Mouse (Mus musculus) midbrain, embryonic 13.5 days (tissue): ENCODE results near the gene Tm2d1. TPM values are rescaled to one million over a fixed set of nuclear protein-coding genes. Genes with fewer than 3 reads are reported as not detected.
"Not testable (repeated sequence)": the region's sequence is repeated elsewhere in the genome, so short reads cannot be mapped to it uniquely, and the experiment has no call there.

ENCODE experiments used
- ATAC-seq: fragments of 200-750 bp; cut with Nextera tagmentation; 2 replicates; pipeline ENCODE4 v1.8.0; 2017; ENCODE audit warnings: mild to moderate bottlenecking, moderate TSS enrichment, moderate library complexity
- H3K27ac ChIP-seq: fragments of 300-500 bp; sonication (generic); 2 replicates; pipeline ENCODE4 v1.5.1; 2015; ENCODE audit warnings: inconsistent platforms, mild to moderate bottlenecking, moderate library complexity
- H3K27me3 ChIP-seq: fragments of 300-500 bp; sonication (generic); 2 replicates; pipeline ENCODE4 v1.6.1; 2015; ENCODE audit warnings: mild to moderate bottlenecking, inconsistent platforms
- H3K36me3 ChIP-seq: fragments of 300-500 bp; sonication (generic); 2 replicates; pipeline ENCODE4 v1.6.1; 2015; ENCODE audit warnings: mild to moderate bottlenecking, inconsistent platforms
- H3K4me1 ChIP-seq: fragments of 300-500 bp; sonication (generic); replicated peaks from 2 replicates; pipeline ENCODE4 v1.6.1; 2015; ENCODE audit warnings: inconsistent platforms
- H3K4me2 ChIP-seq: fragments of 300-500 bp; sonication (generic); replicated peaks from 2 replicates; pipeline ENCODE4 v1.6.1; 2015; ENCODE audit warnings: moderate library complexity, mild to moderate bottlenecking, inconsistent platforms
- H3K4me3 ChIP-seq: fragments of 300-500 bp; sonication (generic); replicated peaks from 2 replicates; pipeline ENCODE4 v1.5.1; 2015; ENCODE audit warnings: mild to moderate bottlenecking, inconsistent platforms
- H3K9ac ChIP-seq: fragments of 300-500 bp; sonication (generic); replicated peaks from 2 replicates; pipeline ENCODE4 v1.6.1; 2015; ENCODE audit warnings: mild to moderate bottlenecking, inconsistent platforms
- H3K9me3 ChIP-seq: fragments of 300-500 bp; sonication (generic); 2 replicates; pipeline ENCODE4 v1.6.1; 2016; ENCODE audit warnings: mild to moderate bottlenecking, inconsistent platforms
- WGBS: fragments of 180-500 bp; shearing (Covaris S2); methylation state at CpG from one replicate; pipeline ENCODE4 v1.1.7; 2015; 5-methylcytosine and 5-hydroxymethylcytosine counted together
- polyA plus RNA-seq: library from polyadenylated mRNA; unstranded; fragments of >200 nt; fragmentation: Nextera tagmentation; extraction: Ambion mirVana; gene quantifications from 2 replicates; pipeline ENCODE4 v1.2.1, GENCODE M21; 2015

The Tm2d1 gene
- polyA plus RNA-seq = 120 and 134 TPM in 2 replicates

DNA sequence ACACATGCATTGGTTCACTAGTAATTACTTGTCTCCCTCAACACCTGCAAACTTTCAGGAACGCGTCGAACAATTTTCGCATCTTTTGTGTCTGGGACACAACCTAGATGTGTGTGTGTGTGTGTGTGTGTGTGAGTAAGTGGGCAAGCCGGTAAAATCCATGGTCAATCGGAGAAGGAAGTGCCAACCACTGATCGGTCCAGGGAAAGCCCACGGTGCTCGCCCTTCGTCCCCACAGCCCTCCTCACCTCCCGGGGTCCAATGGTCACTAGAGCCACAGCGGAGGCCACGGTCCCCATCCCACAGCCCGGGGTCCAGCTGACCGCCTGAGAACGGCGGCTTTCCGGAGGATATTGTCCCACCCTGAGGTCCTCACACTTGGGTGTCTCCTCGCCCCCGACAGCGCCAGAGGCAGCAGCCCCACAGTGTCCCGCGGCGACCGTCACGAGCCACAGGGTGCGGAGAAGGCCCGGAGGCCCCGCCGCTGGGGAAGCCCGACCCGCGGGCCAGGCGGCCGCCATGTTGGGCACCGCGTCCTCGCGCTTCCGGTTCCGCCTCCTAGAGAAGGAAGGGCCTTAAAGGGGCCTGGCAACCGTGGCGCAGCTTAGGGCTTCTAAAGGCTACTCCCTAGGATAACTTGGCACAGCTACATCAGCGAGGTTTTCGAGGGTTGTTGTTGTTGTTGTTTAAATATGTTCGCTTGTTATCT is at the start of gene Tm2d1:
TSS of gene Tm2d1 (minus strand) at position 591 of the 709 bp plus-strand sequence.
- peak within 1 kb of the TSS; percentile 92 for H3K4me3 ChIP-seq
- under 1% methylated on average over 46 of the region's 46 CpGs for WGBS
- H3K27me3 ChIP-seq = no peaks in the 10 kb centered on the region
- H3K9ac ChIP-seq = peak within 1 kb of the TSS; percentile 95
- H3K27ac ChIP-seq = peak within 1 kb of the TSS; percentile 76; the same call in 1 of the 2 replicates
- H3K4me2 ChIP-seq = peak within 1 kb of the TSS; percentile 60
- no peaks in the 10 kb centered on the region for H3K9me3 ChIP-seq
- peaks cover 14% of the 10 kb centered on the region; the same call in 1 of the 2 replicates for H3K36me3 ChIP-seq
- ATAC-seq = peak; percentile 98
- H3K4me1 ChIP-seq = peaks cover 14% of the 10 kb centered on the region

DNA sequence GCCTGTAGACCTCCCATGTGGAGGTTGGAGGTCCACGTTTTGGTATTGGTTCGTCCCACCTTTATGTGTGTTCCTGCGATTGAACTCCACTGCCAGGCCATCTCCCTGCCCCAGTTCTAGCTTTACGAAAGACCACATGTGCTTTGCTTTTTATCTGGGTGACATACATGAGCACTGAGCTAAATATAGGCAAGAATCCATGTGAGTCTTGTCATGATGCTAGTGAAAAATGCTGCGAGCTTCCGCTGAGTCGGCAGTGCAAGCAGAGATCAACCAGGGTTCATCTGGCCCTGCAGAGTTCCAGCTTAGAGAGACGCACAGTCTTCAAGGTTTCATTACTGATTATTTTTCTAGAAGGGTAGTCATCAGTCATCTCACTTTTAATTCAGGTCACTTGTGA is 45.3 kb upstream of the Tm2d1 start:
- no peaks in the 10 kb centered on the region for H3K36me3 ChIP-seq
- H3K4me3 ChIP-seq = no peak overlapping the region
- no peaks in the 10 kb centered on the region for H3K9me3 ChIP-seq
- no peak overlapping the region for H3K9ac ChIP-seq
- no peak overlapping the region for H3K27ac ChIP-seq
- H3K4me2 ChIP-seq = no peak overlapping the region
- H3K4me1 ChIP-seq = no peaks in the 10 kb centered on the region
- no peaks in the 10 kb centered on the region for H3K27me3 ChIP-seq
- WGBS = 88% methylated on average over 8 of the region's 8 CpGs
- no peak for ATAC-seq

DNA sequence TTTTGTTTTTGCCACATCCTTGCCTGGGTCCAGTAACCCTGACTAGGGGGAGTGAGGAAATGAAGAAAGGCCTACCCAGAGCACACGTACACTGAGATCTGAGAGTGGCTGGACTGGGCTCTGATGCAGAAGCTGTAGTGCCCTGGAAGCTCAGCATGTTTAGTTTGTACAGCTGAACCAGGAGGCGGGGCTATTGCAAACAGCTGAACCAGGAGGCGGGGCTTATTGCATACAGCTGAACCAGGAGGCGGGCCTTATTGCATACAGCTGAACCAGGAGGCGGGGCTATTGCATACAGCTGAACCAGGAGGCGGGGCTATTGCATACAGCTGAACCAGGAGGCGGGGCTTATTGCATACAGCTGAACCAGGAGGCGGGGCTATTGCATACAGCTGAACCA is 32.0 kb upstream of the Tm2d1 start:
- WGBS = 98% methylated on average over 8 of the region's 8 CpGs

DNA sequence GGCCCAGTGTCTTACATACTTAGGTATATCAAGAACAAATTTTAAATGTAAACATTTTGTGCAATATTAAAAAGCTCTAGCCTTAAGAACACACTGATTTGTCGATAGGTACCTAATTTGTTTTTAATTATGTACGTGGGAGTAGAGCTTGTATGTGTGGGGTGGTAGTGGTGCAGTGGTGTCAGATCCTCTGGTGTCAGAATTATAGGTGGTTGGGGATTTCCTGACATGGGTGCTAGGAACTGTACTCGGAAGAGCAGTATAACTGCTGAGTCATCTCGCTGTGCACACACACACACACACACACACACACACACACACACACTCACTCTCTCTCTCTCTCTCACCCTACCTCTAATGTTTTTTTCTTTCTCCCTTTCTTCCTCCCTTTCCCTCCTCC is 25.3 kb upstream of the Tm2d1 start:
- Histone ChIP-seq H3K27ac (no peak overlapping the region), H3K9me3 (no peaks in the 10 kb centered on the region), H3K4me1 (no peaks in the 10 kb centered on the region), H3K36me3 (peaks cover 4% of the 10 kb centered on the region), H3K4me3 (no peak overlapping the region), H3K9ac (no peak overlapping the region), H3K27me3 (no peaks in the 10 kb centered on the region), H3K4me2 (no peak overlapping the region)
- WGBS = 96% methylated on average over 4 of the region's 4 CpGs
- ATAC-seq = no peak

More for the DNA sequence above, 32.0 kb upstream of the Tm2d1 start:
- not testable (repeated sequence) for H3K9me3 ChIP-seq, H3K4me2 ChIP-seq, H3K27ac ChIP-seq, ATAC-seq, H3K9ac ChIP-seq, H3K4me3 ChIP-seq, H3K36me3 ChIP-seq, H3K27me3 ChIP-seq, H3K4me1 ChIP-seq

DNA sequence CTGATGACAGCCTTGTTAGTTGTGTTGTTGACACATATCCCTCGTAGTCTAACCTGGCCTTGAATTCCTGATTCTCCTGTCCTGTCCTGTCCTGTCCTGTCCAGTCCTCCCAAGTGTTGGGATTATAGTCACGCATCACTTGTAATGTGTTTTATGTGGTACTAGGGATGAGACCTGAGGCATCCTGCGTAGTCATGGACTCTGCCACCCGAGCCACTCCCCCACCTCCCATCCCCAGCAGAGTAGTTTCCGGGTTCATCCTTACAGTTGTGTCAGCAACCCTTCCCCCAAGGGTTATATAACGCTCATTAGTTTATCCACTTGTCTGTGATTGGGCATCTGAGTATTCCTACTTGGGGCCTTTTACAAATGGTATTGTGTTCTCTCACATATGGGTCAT is 21.3 kb upstream of the Tm2d1 start:
- H3K4me1 ChIP-seq = no peaks in the 10 kb centered on the region
- H3K36me3 ChIP-seq = no peaks in the 10 kb centered on the region
- no peak overlapping the region for H3K4me3 ChIP-seq
- WGBS = 90% methylated on average over 6 of the region's 6 CpGs
- no peak overlapping the region for H3K4me2 ChIP-seq
- no peak overlapping the region for H3K27ac ChIP-seq
- ATAC-seq = no peak
- no peak overlapping the region for H3K9ac ChIP-seq
- no peaks in the 10 kb centered on the region for H3K27me3 ChIP-seq
- no peaks in the 10 kb centered on the region for H3K9me3 ChIP-seq

DNA sequence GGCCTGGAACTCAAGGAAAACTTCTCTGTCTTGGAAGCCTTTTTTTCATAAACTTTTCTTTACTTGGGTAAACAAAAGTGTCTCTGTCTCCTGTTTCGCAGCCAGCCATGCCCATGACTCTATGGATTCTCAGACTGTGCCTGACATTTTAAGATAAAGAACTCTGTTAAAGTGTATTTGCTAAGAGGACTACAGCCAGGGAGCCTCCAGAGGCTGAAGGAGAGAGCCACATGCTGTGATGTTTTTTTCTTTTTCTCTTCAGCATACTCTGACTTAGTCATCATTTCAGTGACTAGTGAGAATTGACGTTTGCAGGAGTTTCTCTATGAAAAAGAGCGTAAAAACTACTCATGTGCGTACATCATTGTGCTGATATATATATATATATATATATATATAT is 20.4 kb upstream of the Tm2d1 start:
- Histone ChIP-seq H3K9ac (no peak overlapping the region), H3K27me3 (no peaks in the 10 kb centered on the region), H3K4me2 (no peak overlapping the region), H3K4me1 (no peaks in the 10 kb centered on the region), H3K27ac (no peak overlapping the region), H3K36me3 (no peaks in the 10 kb centered on the region), H3K9me3 (no peaks in the 10 kb centered on the region), H3K4me3 (no peak overlapping the region)
- no peak for ATAC-seq
- 82% methylated on average over 4 of the region's 4 CpGs for WGBS

DNA sequence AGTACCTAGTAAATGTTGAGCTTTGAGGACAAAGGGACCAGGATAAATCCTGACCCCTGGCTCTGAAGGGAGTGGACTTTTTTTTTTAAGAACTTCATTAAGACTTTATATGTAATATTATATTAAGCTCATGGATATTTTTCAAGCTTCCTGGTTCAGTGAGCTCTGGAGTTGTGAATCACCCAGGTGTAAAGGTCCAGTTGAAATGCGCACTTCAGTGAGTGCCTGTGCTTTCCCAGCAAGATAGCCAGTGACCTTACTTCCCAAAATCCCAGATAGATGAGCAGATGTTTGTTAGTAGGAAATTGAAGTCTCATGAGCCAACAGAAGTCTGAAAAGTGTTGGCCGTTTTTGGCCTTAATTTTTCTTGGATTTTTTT is 18.5 kb upstream of the Tm2d1 start:
- no peaks in the 10 kb centered on the region for H3K36me3 ChIP-seq
- no peak for ATAC-seq
- H3K4me3 ChIP-seq = no peak overlapping the region
- no peaks in the 10 kb centered on the region for H3K27me3 ChIP-seq
- 83% methylated on average over 2 of the region's 2 CpGs for WGBS
- H3K9me3 ChIP-seq = no peaks in the 10 kb centered on the region
- no peak overlapping the region for H3K4me2 ChIP-seq
- H3K9ac ChIP-seq = no peak overlapping the region
- H3K4me1 ChIP-seq = no peaks in the 10 kb centered on the region
- no peak overlapping the region for H3K27ac ChIP-seq

DNA sequence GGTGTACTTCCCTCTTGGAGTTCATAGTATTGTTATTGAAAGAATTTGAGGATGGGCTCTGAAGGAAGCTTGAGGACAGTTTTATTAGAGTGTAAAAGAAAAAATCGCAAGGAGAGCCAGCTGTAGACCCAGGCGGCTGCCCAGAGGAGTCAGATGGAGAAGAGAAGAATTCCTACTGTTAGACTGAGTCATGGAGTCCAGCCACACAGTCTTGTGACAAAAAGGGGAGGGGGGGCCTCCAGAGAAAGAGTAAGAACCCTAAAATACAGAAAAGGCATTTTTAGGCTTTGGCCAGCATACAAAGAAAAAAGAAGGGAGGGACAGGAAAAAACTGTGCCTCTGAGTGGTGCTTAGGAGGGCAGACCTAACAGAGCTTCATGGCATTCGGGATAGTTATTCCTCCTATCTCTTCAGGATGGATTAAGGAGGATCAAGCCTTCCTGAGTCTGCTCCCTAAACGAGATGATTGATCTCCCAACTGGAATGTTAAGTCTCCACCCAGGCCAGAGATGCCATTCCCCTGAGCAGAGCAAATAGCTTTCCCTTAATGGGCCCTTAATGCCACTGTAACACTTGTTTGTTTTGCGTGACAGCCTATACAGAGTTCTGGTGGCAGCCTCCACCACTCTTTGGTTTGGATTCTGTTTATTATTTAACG is 17.9 kb upstream of the Tm2d1 start:
- ATAC-seq = no peak
- no peaks in the 10 kb centered on the region for H3K36me3 ChIP-seq
- no peak overlapping the region for H3K4me3 ChIP-seq
- H3K27me3 ChIP-seq = no peaks in the 10 kb centered on the region
- no peak overlapping the region for H3K27ac ChIP-seq
- peaks cover 4% of the 10 kb centered on the region; the same call in 1 of the 2 replicates for H3K4me1 ChIP-seq
- WGBS = 41% methylated on average over 6 of the region's 6 CpGs
- H3K4me2 ChIP-seq = no peak overlapping the region
- H3K9me3 ChIP-seq = no peaks in the 10 kb centered on the region
- no peak overlapping the region for H3K9ac ChIP-seq

DNA sequence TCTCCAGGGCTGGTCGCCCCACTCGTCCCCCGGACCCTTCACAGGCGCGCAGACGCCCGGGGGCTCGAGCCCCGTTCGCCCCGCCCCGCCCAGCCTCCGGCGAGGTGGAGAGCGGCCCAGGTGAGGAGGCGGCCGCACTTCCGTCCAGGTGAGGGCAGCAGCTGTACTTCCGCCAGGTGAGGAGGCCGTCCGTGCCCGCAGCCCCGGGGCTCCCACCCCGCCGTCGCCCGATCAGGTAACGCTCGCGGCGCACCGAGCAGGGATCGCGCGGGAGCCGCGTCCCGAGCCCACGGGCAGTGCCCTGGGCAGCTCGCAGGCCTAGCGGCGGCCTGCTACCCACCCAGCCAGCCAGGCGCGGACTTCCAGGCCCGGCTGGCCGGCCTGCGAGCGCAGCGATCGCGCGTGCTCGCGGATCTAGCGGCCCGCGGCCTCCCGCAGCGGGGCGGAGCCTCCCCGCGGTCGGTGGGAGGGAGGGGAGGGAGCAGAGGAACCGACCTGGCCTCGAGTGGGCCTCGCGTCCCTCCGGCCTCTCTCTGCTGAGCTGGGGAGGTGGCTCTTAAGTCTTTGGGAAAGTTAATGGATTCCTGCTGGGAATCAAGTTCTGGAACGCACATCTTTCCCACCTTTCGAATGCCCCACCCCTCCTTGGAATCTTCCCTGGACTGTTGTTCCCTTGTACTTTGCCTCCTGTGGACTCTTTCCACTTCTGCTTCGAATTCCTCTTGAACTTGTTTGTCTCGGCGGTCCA is 12.8 kb upstream of the Tm2d1 start, which contains the start of gene Patj:
TSS of gene Patj (plus strand) at position 96 of the 748 bp plus-strand sequence.
- Histone ChIP-seq H3K27me3 (no peaks in the 10 kb centered on the region), H3K36me3 (no peaks in the 10 kb centered on the region), H3K4me2 (peak within 1 kb of the TSS; percentile 91), H3K27ac (peak within 1 kb of the TSS; percentile 70), H3K9ac (peak within 1 kb of the TSS; percentile 98), H3K9me3 (no peaks in the 10 kb centered on the region), H3K4me3 (peak within 1 kb of the TSS; percentile 77), H3K4me1 (peaks cover 4% of the 10 kb centered on the region; the same call in 1 of the 2 replicates)
- peak; percentile 94 for ATAC-seq
- WGBS = 1% methylated on average over 48 of the region's 73 CpGs

DNA sequence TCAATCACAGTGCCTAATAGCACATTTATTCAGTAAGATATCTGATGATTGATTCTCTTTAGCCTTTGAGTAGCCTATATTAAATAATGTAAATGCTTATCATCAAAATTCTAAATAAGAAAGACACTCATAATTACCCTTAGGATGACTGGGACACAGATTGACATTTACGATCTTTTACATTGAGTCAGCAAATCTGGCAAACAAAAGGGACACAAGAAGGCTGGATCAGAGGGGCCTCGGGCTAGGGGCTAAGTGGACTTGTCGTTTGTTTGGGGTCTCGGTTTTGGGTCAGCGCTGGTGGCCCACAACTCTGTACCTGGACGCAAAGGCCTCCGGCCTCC is 12.2 kb upstream of the Tm2d1 start:
- peak overlapping the region; percentile 91 for H3K4me2 ChIP-seq
- peak overlapping the region; percentile 70 for H3K27ac ChIP-seq
- no peaks in the 10 kb centered on the region for H3K9me3 ChIP-seq
- WGBS = 2% methylated on average over 7 of the region's 7 CpGs
- peak overlapping the region; percentile 77 for H3K4me3 ChIP-seq
- no peak for ATAC-seq
- H3K36me3 ChIP-seq = no peaks in the 10 kb centered on the region
- H3K4me1 ChIP-seq = peaks cover 4% of the 10 kb centered on the region; the same call in 1 of the 2 replicates
- no peaks in the 10 kb centered on the region for H3K27me3 ChIP-seq
- H3K9ac ChIP-seq = peak overlapping the region; percentile 98

DNA sequence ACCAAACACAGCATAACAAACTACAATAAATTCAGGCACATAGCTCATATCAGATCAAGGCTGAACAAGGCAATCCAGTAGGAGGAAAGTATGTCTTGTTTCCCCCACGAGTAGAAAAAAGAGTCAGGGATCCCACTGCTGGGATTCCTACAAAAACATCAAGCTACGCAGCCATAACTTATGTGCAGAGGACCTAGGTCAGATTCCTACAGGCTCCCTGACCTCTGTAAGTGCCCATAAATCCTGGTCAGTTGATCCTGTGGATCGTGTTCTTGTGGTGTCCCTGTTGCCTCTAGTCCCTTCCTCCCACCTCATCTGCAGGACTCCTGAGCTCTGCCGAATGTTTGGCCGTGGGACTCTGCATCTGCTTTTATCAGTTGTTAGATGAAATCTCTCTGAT is 1.9 kb upstream of the Tm2d1 start:
- H3K9me3 ChIP-seq = no peaks in the 10 kb centered on the region
- H3K27me3 ChIP-seq = no peaks in the 10 kb centered on the region
- H3K9ac ChIP-seq = no peak overlapping the region
- no peak overlapping the region for H3K4me2 ChIP-seq
- H3K36me3 ChIP-seq = no peaks in the 10 kb centered on the region
- 77% methylated on average over 5 of the region's 5 CpGs for WGBS
- no peak for ATAC-seq
- no peak overlapping the region for H3K4me3 ChIP-seq
- no peak overlapping the region for H3K27ac ChIP-seq
- H3K4me1 ChIP-seq = peaks cover 14% of the 10 kb centered on the region

DNA sequence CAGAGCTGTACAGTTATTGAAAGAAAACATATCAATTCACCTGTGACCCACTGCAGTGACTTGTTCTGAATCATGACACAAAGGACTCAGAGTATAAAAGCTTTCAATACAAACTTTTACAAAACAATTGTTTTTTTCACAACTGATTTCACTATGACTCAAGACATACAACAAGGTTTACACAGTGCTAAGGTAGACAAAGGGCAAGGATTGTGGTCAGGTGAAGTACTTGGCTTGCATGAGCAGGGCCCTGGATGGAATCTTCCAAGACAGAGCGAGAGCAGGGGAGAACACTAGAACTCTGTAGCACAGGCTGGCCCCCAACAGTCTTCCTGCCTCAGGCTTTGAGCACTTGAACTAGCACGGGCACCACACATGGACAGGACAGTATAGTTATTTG is 6.2 kb downstream of the Tm2d1 start:
- Histone ChIP-seq H3K9ac (no peak overlapping the region), H3K9me3 (no peaks in the 10 kb centered on the region), H3K36me3 (peaks cover 26% of the 10 kb centered on the region), H3K27ac (no peak overlapping the region), H3K27me3 (no peaks in the 10 kb centered on the region), H3K4me1 (peaks cover 10% of the 10 kb centered on the region), H3K4me2 (no peak overlapping the region), H3K4me3 (no peak overlapping the region)
- WGBS = 98% methylated on average over 2 of the region's 2 CpGs
- no peak for ATAC-seq
